Mouse (Mus musculus) bone marrow macrophage, adult 2 months (primary cell): ENCODE results near the gene Kcnh6.

Source experiments
- CTCF ChIP-seq: IDR thresholded peaks from 2 replicates; pipeline ENCODE4 v1.5.1; 2012; ENCODE audit warnings: low read depth, mild to moderate bottlenecking, low read length, moderate library complexity
- POLR2A ChIP-seq: IDR thresholded peaks from 2 replicates; pipeline ENCODE4 v1.6.1; 2012; ENCODE audit warnings: mild to moderate bottlenecking, low read depth, low read length, borderline replicate concordance

GRCm38 (mm10) chr11:105994375-105994774, 13.5 kb upstream of the Kcnh6 start, which contains the start of gene Ace3:
- TF ChIP-seq CTCF (no peak), POLR2A (no peak)
